Mouse (Mus musculus) neural tube, embryonic 10.5 days (tissue): ENCODE data around the gene Ugcg.

Experiments
- DNase-seq: peaks from one replicate; pipeline ENCODE4 v3.0.0-alpha.2; 2017; ENCODE audit warnings: low spot score; ENCODE audit errors: extremely low spot score

The Ugcg gene

GRCm38 (mm10) chr4:59188802-59189545 is at the start of gene Ugcg:
TSS of gene Ugcg (plus strand) at chr4:59189257.
- peak; percentile 81 for DNase-seq

- DNase-seq = no peak
Measured at GRCm38 (mm10) chr4:59149043-59149442, 40.0 kb upstream of the Ugcg start.

GRCm38 (mm10) chr4:59150907-59151306 is 38.1 kb upstream of the Ugcg start:
- DNase-seq = no peak

GRCm38 (mm10) chr4:59151953-59152352 is 37.1 kb upstream of the Ugcg start:
- DNase-seq = no peak

- no peak for DNase-seq
Measured at GRCm38 (mm10) chr4:59156897-59157592, 32.0 kb upstream of the Ugcg start.

- no peak for DNase-seq
Measured at GRCm38 (mm10) chr4:59157654-59158053, 31.4 kb upstream of the Ugcg start.

- no peak for DNase-seq
Measured at GRCm38 (mm10) chr4:59160289-59160688, 28.8 kb upstream of the Ugcg start.

GRCm38 (mm10) chr4:59160959-59161670 is 27.9 kb upstream of the Ugcg start:
- DNase-seq = no peak

- no peak for DNase-seq
Measured at GRCm38 (mm10) chr4:59164034-59164433, 25.0 kb upstream of the Ugcg start.

- no peak for DNase-seq
Measured at GRCm38 (mm10) chr4:59167251-59167847, 21.7 kb upstream of the Ugcg start.

- DNase-seq = no peak
Measured at GRCm38 (mm10) chr4:59169981-59170380, 19.1 kb upstream of the Ugcg start.

- DNase-seq = no peak
Measured at GRCm38 (mm10) chr4:59172616-59173015, 16.4 kb upstream of the Ugcg start.

GRCm38 (mm10) chr4:59173181-59173922 is 15.7 kb upstream of the Ugcg start:
- DNase-seq = no peak

- DNase-seq = no peak
Measured at GRCm38 (mm10) chr4:59175003-59175402, 14.1 kb upstream of the Ugcg start.

- DNase-seq = no peak
Measured at GRCm38 (mm10) chr4:59175929-59176328, 13.1 kb upstream of the Ugcg start.

GRCm38 (mm10) chr4:59177566-59177965 is 11.5 kb upstream of the Ugcg start:
- DNase-seq = no peak

GRCm38 (mm10) chr4:59181320-59182271 is 7.5 kb upstream of the Ugcg start:
- DNase-seq = no peak

GRCm38 (mm10) chr4:59185671-59186070 is 3.4 kb upstream of the Ugcg start:
- no peak for DNase-seq

- DNase-seq = peak; percentile 47
Measured at GRCm38 (mm10) chr4:59187289-59187688, 1.8 kb upstream of the Ugcg start.

GRCm38 (mm10) chr4:59188474-59188801 is 619 bp upstream of the Ugcg start:
- no peak for DNase-seq
